Mouse (Mus musculus): ENCODE measurements around the gene Gm9044. TPM values are rescaled to one million over a fixed set of nuclear protein-coding genes. Genes with fewer than 3 reads are reported as not detected.
"Not testable (repeated sequence)": the region's sequence is repeated elsewhere in the genome, so short reads cannot be mapped to it uniquely, and the experiment has no call there.

Gm9044 gene
- polyA plus RNA-seq (2012; rRNA removed) (not detected in 2 replicates), polyA plus RNA-seq (2014; fragmentation: Nextera tagmentation; extraction: Ambion mirVana) (not detected in 2 replicates)

DNA sequence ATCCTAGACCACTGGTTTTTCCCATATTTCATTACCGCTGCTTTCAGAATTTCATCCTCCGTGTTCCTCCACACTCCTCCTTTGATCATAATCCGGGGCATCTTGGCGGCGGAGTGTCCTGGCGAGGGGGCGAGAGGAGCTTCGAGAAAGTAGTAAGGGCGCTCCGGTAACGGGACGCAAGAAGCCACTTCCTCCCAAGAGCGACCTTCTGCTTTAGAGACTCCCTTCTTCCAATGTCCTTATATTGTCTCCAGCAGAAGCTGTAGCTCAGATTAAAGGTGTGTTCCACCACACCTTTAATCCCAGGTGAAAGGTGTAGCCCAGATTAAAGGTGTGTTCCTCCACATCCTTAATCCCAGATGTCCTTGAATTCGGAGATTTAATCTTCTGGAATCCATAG lies at the start of gene Gm9044:
Gene Gm9044 (minus strand): TSS at position 101 of the 400 bp plus-strand sequence.
- no CpG with 5 or more reads among the region's 14 CpGs for WGBS (ENCODE audit: insufficient replicate concordance)
- ATAC-seq (ENCODE audit: insufficient read depth): not testable (repeated sequence)

DNA sequence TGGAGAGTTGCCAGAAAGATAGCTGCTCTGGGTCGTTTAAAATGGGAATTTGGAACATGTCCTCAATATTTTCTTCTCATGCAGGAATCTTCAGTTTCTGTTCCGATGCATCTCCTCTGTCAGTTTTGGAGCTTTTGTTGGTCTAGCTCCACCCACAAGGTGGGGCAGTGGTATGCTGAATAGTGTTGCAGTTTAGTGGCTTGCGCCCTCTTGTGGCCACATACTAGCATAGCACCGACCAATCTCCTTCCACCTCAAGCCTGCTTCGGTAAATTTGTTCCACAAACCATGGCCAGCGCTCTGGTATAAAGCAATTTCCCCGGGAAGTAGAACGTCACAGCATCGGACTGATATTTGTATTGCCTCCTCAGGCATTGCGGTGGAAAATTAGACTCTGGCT lies 38.2 kb upstream of the Gm9044 start:
- H3K4me3 ChIP-seq (ENCODE audit: insufficient read depth in 1 of 2, low read depth in 2 of 2, low read length in 2 of 2): no peak overlapping the region
- ATAC-seq (ENCODE audit: insufficient read depth) (no peak; the same call in 1 of the 2 replicates), DNase-seq (ENCODE audit: low read depth in 3 of 3, low spot score in 3 of 3) (peak; percentile 38 to 42 (median 42))
- no peaks in the 10 kb centered on the region for H3K36me3 ChIP-seq (replicated peaks; ENCODE audit: control insufficient read depth, insufficient read depth, low read depth)
- WGBS (ENCODE audit: insufficient replicate concordance): 5% methylated on average over 10 of the region's 10 CpGs
- no peaks in the 10 kb centered on the region for H3K4me1 ChIP-seq (replicated peaks; ENCODE audit: control insufficient read depth in 2 of 2, insufficient read depth in 2 of 2, low read length in 1 of 2)
- TF ChIP-seq CTCF (IDR thresholded peaks at IDR 0.05; ENCODE audit: low read depth): peak; percentile 93
- TF ChIP-seq EP300 (IDR thresholded peaks at IDR 0.05; ENCODE audit: low read depth): no peak
- no peak overlapping the region for H3K4me2 ChIP-seq (ENCODE audit: low read depth)
- no peaks in the 10 kb centered on the region for H3K9me3 ChIP-seq (ENCODE audit: control insufficient read depth, low read length)
- no peak overlapping the region for H3K27ac ChIP-seq
- H3K27me3 ChIP-seq (ENCODE audit: control insufficient read depth, insufficient read depth, low read length): no peaks in the 10 kb centered on the region
- no peak overlapping the region for H3K9ac ChIP-seq (replicated peaks)

More for the DNA sequence above, at the start of gene Gm9044:
- DNase-seq (ENCODE audit: low read depth in 3 of 3, low spot score in 3 of 3); H3K4me3 ChIP-seq (ENCODE audit: insufficient read depth in 1 of 2, low read depth in 2 of 2, low read length in 2 of 2); H3K4me2 ChIP-seq (ENCODE audit: low read depth); H3K36me3 ChIP-seq (replicated peaks; ENCODE audit: control insufficient read depth, insufficient read depth, low read depth); H3K9ac ChIP-seq (replicated peaks); H3K9me3 ChIP-seq (ENCODE audit: control insufficient read depth, low read length); H3K27ac ChIP-seq; H3K27me3 ChIP-seq (ENCODE audit: control insufficient read depth, insufficient read depth, low read length); H3K4me1 ChIP-seq (replicated peaks; ENCODE audit: control insufficient read depth in 2 of 2, insufficient read depth in 2 of 2, low read length in 1 of 2): not testable (repeated sequence)

DNA sequence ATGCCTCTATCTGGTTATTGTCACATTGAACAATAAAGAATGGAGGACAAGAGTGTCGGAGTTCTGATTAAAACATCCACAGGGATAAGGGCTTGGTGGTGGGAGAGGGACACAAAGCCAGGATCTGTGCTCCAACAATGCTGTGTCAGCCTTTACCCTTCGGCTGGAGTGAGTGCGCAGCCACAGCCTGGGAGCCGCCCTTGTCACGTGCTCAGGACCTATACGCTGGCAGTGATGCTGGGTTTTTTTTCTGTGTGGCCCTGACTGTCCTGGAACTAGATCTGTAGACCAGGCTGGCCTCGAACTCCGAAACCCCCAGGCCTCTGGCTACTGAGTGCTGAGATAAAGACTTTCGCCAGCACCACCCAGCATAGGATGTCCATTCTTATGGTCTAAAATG lies 37.3 kb upstream of the Gm9044 start:
- Histone ChIP-seq H3K36me3 (replicated peaks; ENCODE audit: control insufficient read depth, insufficient read depth, low read depth) (no peaks in the 10 kb centered on the region), H3K27ac (no peak overlapping the region), H3K4me2 (ENCODE audit: low read depth) (no peak overlapping the region), H3K27me3 (ENCODE audit: control insufficient read depth, insufficient read depth, low read length) (no peaks in the 10 kb centered on the region), H3K4me3 (ENCODE audit: insufficient read depth in 1 of 2, low read depth in 2 of 2, low read length in 2 of 2) (no peak overlapping the region), H3K9ac (replicated peaks) (no peak overlapping the region), H3K4me1 (replicated peaks; ENCODE audit: control insufficient read depth in 2 of 2, insufficient read depth in 2 of 2, low read length in 1 of 2) (no peaks in the 10 kb centered on the region), H3K9me3 (ENCODE audit: control insufficient read depth, low read length) (no peaks in the 10 kb centered on the region)
- TF ChIP-seq EP300 (IDR thresholded peaks at IDR 0.05; ENCODE audit: low read depth) (no peak), CTCF (IDR thresholded peaks at IDR 0.05; ENCODE audit: low read depth) (no peak)
- DNase-seq (ENCODE audit: low read depth in 3 of 3, low spot score in 3 of 3) (no peak), ATAC-seq (ENCODE audit: insufficient read depth) (no peak)
- WGBS (ENCODE audit: insufficient replicate concordance): 70% methylated on average over 9 of the region's 9 CpGs

DNA sequence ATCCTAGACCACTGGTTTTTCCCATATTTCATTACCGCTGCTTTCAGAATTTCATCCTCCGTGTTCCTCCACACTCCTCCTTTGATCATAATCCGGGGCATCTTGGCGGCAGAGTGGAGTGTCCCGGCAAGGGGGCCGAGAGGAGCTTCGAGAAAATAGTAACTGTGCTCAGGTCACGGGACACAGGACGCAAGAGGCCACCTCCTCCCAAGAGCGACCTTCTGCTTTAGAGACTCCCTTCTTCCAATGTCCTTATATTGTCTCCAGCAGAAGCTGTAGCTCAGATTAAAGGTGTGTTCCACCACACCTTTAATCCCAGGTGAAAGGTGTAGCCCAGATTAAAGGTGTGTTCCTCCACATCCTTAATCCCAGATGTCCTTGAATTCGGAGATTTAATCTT lies 21.8 kb upstream of the Gm9044 start, which contains the start of gene Gm9049:
Gene Gm9049 (minus strand): TSS at position 101 of the 400 bp plus-strand sequence.
- not testable (repeated sequence) for ATAC-seq (ENCODE audit: insufficient read depth); H3K27ac ChIP-seq; H3K36me3 ChIP-seq (replicated peaks; ENCODE audit: control insufficient read depth, insufficient read depth, low read depth); H3K9ac ChIP-seq (replicated peaks); DNase-seq (ENCODE audit: low read depth in 3 of 3, low spot score in 3 of 3); H3K4me1 ChIP-seq (replicated peaks; ENCODE audit: control insufficient read depth in 2 of 2, insufficient read depth in 2 of 2, low read length in 1 of 2); H3K9me3 ChIP-seq (ENCODE audit: control insufficient read depth, low read length); H3K27me3 ChIP-seq (ENCODE audit: control insufficient read depth, insufficient read depth, low read length); H3K4me3 ChIP-seq (ENCODE audit: insufficient read depth in 1 of 2, low read depth in 2 of 2, low read length in 2 of 2); H3K4me2 ChIP-seq (ENCODE audit: low read depth)
- WGBS (ENCODE audit: insufficient replicate concordance): 20% methylated on average over 1 of the region's 11 CpGs

DNA sequence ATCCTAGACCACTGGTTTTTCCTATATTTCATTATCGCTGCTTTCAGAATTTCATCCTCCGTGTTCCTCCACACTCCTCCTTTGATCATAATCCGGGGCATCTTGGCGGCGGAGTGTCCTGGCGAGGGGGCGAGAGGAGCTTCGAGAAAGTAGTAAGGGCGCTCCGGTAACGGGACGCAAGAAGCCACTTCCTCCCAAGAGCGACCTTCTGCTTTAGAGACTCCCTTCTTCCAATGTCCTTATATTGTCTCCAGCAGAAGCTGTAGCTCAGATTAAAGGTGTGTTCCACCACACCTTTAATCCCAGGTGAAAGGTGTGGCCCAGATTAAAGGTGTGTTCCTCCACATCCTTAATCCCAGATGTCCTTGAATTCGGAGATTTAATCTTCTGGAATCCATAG lies 16.4 kb upstream of the Gm9044 start, which contains the start of gene Gm9048:
Gene Gm9048 (minus strand): TSS at position 101 of the 400 bp plus-strand sequence.
- not testable (repeated sequence) for H3K36me3 ChIP-seq (replicated peaks; ENCODE audit: control insufficient read depth, insufficient read depth, low read depth); H3K9me3 ChIP-seq (ENCODE audit: control insufficient read depth, low read length); H3K27ac ChIP-seq; DNase-seq (ENCODE audit: low read depth in 3 of 3, low spot score in 3 of 3); H3K27me3 ChIP-seq (ENCODE audit: control insufficient read depth, insufficient read depth, low read length); ATAC-seq (ENCODE audit: insufficient read depth); H3K4me3 ChIP-seq (ENCODE audit: insufficient read depth in 1 of 2, low read depth in 2 of 2, low read length in 2 of 2); H3K4me2 ChIP-seq (ENCODE audit: low read depth); H3K9ac ChIP-seq (replicated peaks); H3K4me1 ChIP-seq (replicated peaks; ENCODE audit: control insufficient read depth in 2 of 2, insufficient read depth in 2 of 2, low read length in 1 of 2)
- WGBS (ENCODE audit: insufficient replicate concordance): 50% methylated on average over 1 of the region's 14 CpGs

DNA sequence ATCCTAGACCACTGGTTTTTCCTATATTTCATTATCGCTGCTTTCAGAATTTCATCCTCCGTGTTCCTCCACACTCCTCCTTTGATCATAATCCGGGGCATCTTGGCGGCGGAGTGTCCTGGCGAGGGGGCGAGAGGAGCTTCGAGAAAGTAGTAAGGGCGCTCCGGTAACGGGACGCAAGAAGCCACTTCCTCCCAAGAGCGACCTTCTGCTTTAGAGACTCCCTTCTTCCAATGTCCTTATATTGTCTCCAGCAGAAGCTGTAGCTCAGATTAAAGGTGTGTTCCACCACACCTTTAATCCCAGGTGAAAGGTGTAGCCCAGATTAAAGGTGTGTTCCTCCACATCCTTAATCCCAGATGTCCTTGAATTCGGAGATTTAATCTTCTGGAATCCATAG lies 10.9 kb upstream of the Gm9044 start, which contains the start of gene Gm9046:
Gene Gm9046 (minus strand): TSS at position 101 of the 400 bp plus-strand sequence.
- not testable (repeated sequence) for DNase-seq (ENCODE audit: low read depth in 3 of 3, low spot score in 3 of 3); H3K9me3 ChIP-seq (ENCODE audit: control insufficient read depth, low read length); H3K27ac ChIP-seq; H3K27me3 ChIP-seq (ENCODE audit: control insufficient read depth, insufficient read depth, low read length); H3K4me1 ChIP-seq (replicated peaks; ENCODE audit: control insufficient read depth in 2 of 2, insufficient read depth in 2 of 2, low read length in 1 of 2); H3K9ac ChIP-seq (replicated peaks); H3K4me2 ChIP-seq (ENCODE audit: low read depth); H3K36me3 ChIP-seq (replicated peaks; ENCODE audit: control insufficient read depth, insufficient read depth, low read depth); ATAC-seq (ENCODE audit: insufficient read depth); H3K4me3 ChIP-seq (ENCODE audit: insufficient read depth in 1 of 2, low read depth in 2 of 2, low read length in 2 of 2)
- no CpG with 5 or more reads among the region's 14 CpGs for WGBS (ENCODE audit: insufficient replicate concordance)

DNA sequence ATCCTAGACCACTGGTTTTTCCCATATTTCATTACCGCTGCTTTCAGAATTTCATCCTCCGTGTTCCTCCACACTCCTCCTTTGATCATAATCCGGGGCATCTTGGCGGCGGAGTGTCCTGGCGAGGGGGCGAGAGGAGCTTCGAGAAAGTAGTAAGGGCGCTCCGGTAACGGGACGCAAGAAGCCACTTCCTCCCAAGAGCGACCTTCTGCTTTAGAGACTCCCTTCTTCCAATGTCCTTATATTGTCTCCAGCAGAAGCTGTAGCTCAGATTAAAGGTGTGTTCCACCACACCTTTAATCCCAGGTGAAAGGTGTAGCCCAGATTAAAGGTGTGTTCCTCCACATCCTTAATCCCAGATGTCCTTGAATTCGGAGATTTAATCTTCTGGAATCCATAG lies 5.5 kb upstream of the Gm9044 start, which contains the start of gene Gm9045:
Gene Gm9045 (minus strand): TSS at position 101 of the 400 bp plus-strand sequence.
- not testable (repeated sequence) for ATAC-seq (ENCODE audit: insufficient read depth); H3K4me1 ChIP-seq (replicated peaks; ENCODE audit: control insufficient read depth in 2 of 2, insufficient read depth in 2 of 2, low read length in 1 of 2); H3K9me3 ChIP-seq (ENCODE audit: control insufficient read depth, low read length); H3K27ac ChIP-seq; H3K27me3 ChIP-seq (ENCODE audit: control insufficient read depth, insufficient read depth, low read length); DNase-seq (ENCODE audit: low read depth in 3 of 3, low spot score in 3 of 3); H3K36me3 ChIP-seq (replicated peaks; ENCODE audit: control insufficient read depth, insufficient read depth, low read depth); H3K9ac ChIP-seq (replicated peaks); H3K4me2 ChIP-seq (ENCODE audit: low read depth); H3K4me3 ChIP-seq (ENCODE audit: insufficient read depth in 1 of 2, low read depth in 2 of 2, low read length in 2 of 2)
- whole genome bisulfite sequencing (ENCODE audit: insufficient replicate concordance): no CpG with 5 or more reads among the region's 14 CpGs

DNA sequence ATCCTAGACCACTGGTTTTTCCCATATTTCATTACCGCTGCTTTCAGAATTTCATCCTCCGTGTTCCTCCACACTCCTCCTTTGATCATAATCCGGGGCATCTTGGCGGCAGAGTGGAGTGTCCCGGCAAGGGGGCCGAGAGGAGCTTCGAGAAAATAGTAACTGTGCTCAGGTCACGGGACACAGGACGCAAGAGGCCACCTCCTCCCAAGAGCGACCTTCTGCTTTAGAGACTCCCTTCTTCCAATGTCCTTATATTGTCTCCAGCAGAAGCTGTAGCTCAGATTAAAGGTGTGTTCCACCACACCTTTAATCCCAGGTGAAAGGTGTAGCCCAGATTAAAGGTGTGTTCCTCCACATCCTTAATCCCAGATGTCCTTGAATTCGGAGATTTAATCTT lies 5.3 kb downstream of the Gm9044 start, which contains the start of gene Gm9040:
Gene Gm9040 (minus strand): TSS at position 101 of the 400 bp plus-strand sequence.
- no CpG with 5 or more reads among the region's 11 CpGs for WGBS (ENCODE audit: insufficient replicate concordance)
- not testable (repeated sequence) for H3K4me1 ChIP-seq (replicated peaks; ENCODE audit: control insufficient read depth in 2 of 2, insufficient read depth in 2 of 2, low read length in 1 of 2); ATAC-seq (ENCODE audit: insufficient read depth); H3K27me3 ChIP-seq (ENCODE audit: control insufficient read depth, insufficient read depth, low read length); H3K9ac ChIP-seq (replicated peaks); H3K9me3 ChIP-seq (ENCODE audit: control insufficient read depth, low read length); H3K4me2 ChIP-seq (ENCODE audit: low read depth); DNase-seq (ENCODE audit: low read depth in 3 of 3, low spot score in 3 of 3); H3K4me3 ChIP-seq (ENCODE audit: insufficient read depth in 1 of 2, low read depth in 2 of 2, low read length in 2 of 2); H3K27ac ChIP-seq; H3K36me3 ChIP-seq (replicated peaks; ENCODE audit: control insufficient read depth, insufficient read depth, low read depth)

Measured in liver, embryonic 14.5 days (tissue).